ENCODE assay signal across 9 mouse cellular contexts in genomic region chr5:125466483-125466882, GRCm38 (mm10). TPM values are rescaled to one million over a fixed set of nuclear protein-coding genes. Genes with fewer than 3 reads are reported as not detected.
DNase-seq lines count a peak whose midpoint lies in the region; ATAC-seq lines count a peak whose summit lies in the region.
"Had no signal": no experiment of that assay in that cellular context is flagged by ENCODE, and none has a peak within 500 bp of the region (broad histone marks: within the 10 kb centered on the region; RNA-seq: fewer than 3 reads in every experiment).

No protein-coding gene starts in this region.

- peaks cover 5% of the 10 kb centered on the region for H3K4me1 ChIP-seq in heart, embryonic 13.5 days
- peaks cover 5% of the 10 kb centered on the region; the same call in 1 of the 2 replicates for H3K4me1 ChIP-seq in neural tube, embryonic 12.5 days
- peaks cover 72% of the 10 kb centered on the region for H3K4me1 ChIP-seq in liver, embryonic 13.5 days (replicated peaks)

- no peak overlapping the region for H3K4me3 ChIP-seq in heart, embryonic 13.5 days
- H3K4me3 ChIP-seq in neural tube, embryonic 12.5 days: no peak overlapping the region
- H3K4me3 ChIP-seq in liver, embryonic 13.5 days (replicated peaks): peak overlapping the region; percentile 57

- peak overlapping the region; percentile 71; the same call in 1 of the 2 replicates for H3K4me2 ChIP-seq in heart, embryonic 13.5 days
- H3K4me2 ChIP-seq in neural tube, embryonic 12.5 days (replicated peaks): peak overlapping the region; percentile 60; the same call in 1 of the 2 replicates
- H3K4me2 ChIP-seq in liver, embryonic 13.5 days: peak overlapping the region; percentile 66

- H3K27ac ChIP-seq in heart, embryonic 13.5 days (replicated peaks): no peak overlapping the region
- H3K27ac ChIP-seq in neural tube, embryonic 12.5 days: no peak overlapping the region
- peak overlapping the region; percentile 79 for H3K27ac ChIP-seq in liver, embryonic 13.5 days
- H3K27ac ChIP-seq: heart, embryonic 15.5 days had no signal

- no peak for DNase-seq in heart, adult 9 months (ENCODE audit: low spot score in 2 of 2)
- no peak for DNase-seq in neural tube, embryonic 10.5 days (ENCODE audit: extremely low spot score, low spot score)
- DNase-seq in liver, embryonic 13.5 days: no peak
- no peak for DNase-seq in right cerebral cortex, postnatal 25 days
- DNase-seq in left cerebral cortex, adult 11 months (ENCODE audit: low spot score): no peak
- DNase-seq in adipocyte (ENCODE audit: low spot score): no peak

- no peak for ATAC-seq in heart, embryonic 13.5 days (ENCODE audit: extremely low read depth, insufficient number of reproducible peaks, low FRiP score, low TSS enrichment)
- ATAC-seq in neural tube, embryonic 12.5 days (ENCODE audit: low FRiP score, low read depth): no peak
- ATAC-seq in liver, embryonic 13.5 days (ENCODE audit: low read depth): no peak

- WGBS in heart, embryonic 13.5 days: 82% methylated on average over 5 of the region's 5 CpGs
- WGBS in neural tube, embryonic 12.5 days: 90% methylated on average over 5 of the region's 5 CpGs
- WGBS in liver, embryonic 13.5 days (ENCODE audit: insufficient replicate concordance): 80% methylated on average over 5 of the region's 5 CpGs

- H3K9me3 ChIP-seq in heart, embryonic 13.5 days: no peaks in the 10 kb centered on the region
- no peaks in the 10 kb centered on the region for H3K9me3 ChIP-seq in neural tube, embryonic 12.5 days
- no peaks in the 10 kb centered on the region for H3K9me3 ChIP-seq in liver, embryonic 13.5 days (replicated peaks)
- H3K9me3 ChIP-seq: heart, embryonic 15.5 days had no signal

- H3K36me3 ChIP-seq in heart, embryonic 13.5 days: no peaks in the 10 kb centered on the region
- H3K36me3 ChIP-seq in neural tube, embryonic 12.5 days: no peaks in the 10 kb centered on the region
- H3K36me3 ChIP-seq in liver, embryonic 13.5 days: no peaks in the 10 kb centered on the region
- H3K36me3 ChIP-seq: heart, embryonic 15.5 days had no signal

- no peak overlapping the region for H3K9ac ChIP-seq in heart, embryonic 13.5 days
- H3K9ac ChIP-seq in neural tube, embryonic 12.5 days: no peak overlapping the region
- peak overlapping the region; percentile 65 for H3K9ac ChIP-seq in liver, embryonic 13.5 days
- H3K9ac ChIP-seq: heart, embryonic 15.5 days had no signal

- H3K27me3 ChIP-seq in heart, embryonic 13.5 days (replicated peaks): no peaks in the 10 kb centered on the region
- H3K27me3 ChIP-seq in neural tube, embryonic 12.5 days (replicated peaks): no peaks in the 10 kb centered on the region
- no peaks in the 10 kb centered on the region for H3K27me3 ChIP-seq in liver, embryonic 13.5 days
- H3K27me3 ChIP-seq: heart, embryonic 15.5 days had no signal

RNA-seq across cellular contexts. Expression of gene Aacs, which starts 9.1 kb away (rescaled TPM):
- 13.0 and 15.3 TPM in 2 replicates for polyA plus RNA-seq in heart, embryonic 13.5 days (2015; fragmentation: Nextera tagmentation; extraction: Ambion mirVana)
- 63.1 and 67.5 TPM in 2 replicates for polyA plus RNA-seq in neural tube, embryonic 12.5 days (2016; fragmentation: Nextera tagmentation; extraction: Ambion mirVana)
- polyA plus RNA-seq in liver, embryonic 13.5 days (2015; fragmentation: Nextera tagmentation; extraction: Ambion mirVana): 17.5 and 17.9 TPM in 2 replicates

RNA-seq across cellular contexts. Expression of gene Bri3bp, which starts 25.1 kb away (rescaled TPM):
- 35.8 and 42.0 TPM in 2 replicates for polyA plus RNA-seq in heart, embryonic 13.5 days (2015; fragmentation: Nextera tagmentation; extraction: Ambion mirVana)
- polyA plus RNA-seq in neural tube, embryonic 12.5 days (2016; fragmentation: Nextera tagmentation; extraction: Ambion mirVana): 37.0 and 39.2 TPM in 2 replicates
- 30.7 and 31.8 TPM in 2 replicates for polyA plus RNA-seq in liver, embryonic 13.5 days (2015; fragmentation: Nextera tagmentation; extraction: Ambion mirVana)

RNA-seq across cellular contexts. Expression of gene Dhx37, which starts 32.6 kb away (rescaled TPM):
- 8.5 and 9.8 TPM in 2 replicates for polyA plus RNA-seq in heart, embryonic 13.5 days (2015; fragmentation: Nextera tagmentation; extraction: Ambion mirVana)
- 15.0 and 15.6 TPM in 2 replicates for polyA plus RNA-seq in neural tube, embryonic 12.5 days (2016; fragmentation: Nextera tagmentation; extraction: Ambion mirVana)
- polyA plus RNA-seq in liver, embryonic 13.5 days (2015; fragmentation: Nextera tagmentation; extraction: Ambion mirVana): 5.8 and 6.2 TPM in 2 replicates
